Mouse (Mus musculus) neural tube, embryonic 14.5 days (tissue): Measurements from ENCODE around the gene Zbtb40. TPM values are rescaled to one million over a fixed set of nuclear protein-coding genes. Genes with fewer than 3 reads are reported as not detected.

Experiments
- ATAC-seq: fragments of 200-750 bp; cut with Nextera tagmentation; 2 replicates; pipeline ENCODE4 v1.8.0; 2017; ENCODE audit warnings: low read depth, mild to moderate bottlenecking, moderate TSS enrichment, moderate library complexity
- H3K27ac ChIP-seq: fragments of 300-500 bp; sonication (generic); 2 replicates; pipeline ENCODE4 v1.5.1; 2014; ENCODE audit warnings: low read depth, mild to moderate bottlenecking, control low read depth, low read length, moderate library complexity, mixed read lengths
- H3K27me3 ChIP-seq: fragments of 300-500 bp; sonication (generic); 2 replicates; pipeline ENCODE4 v1.6.1; 2014; ENCODE audit warnings: low read length; ENCODE audit not compliant: control insufficient read depth, insufficient read depth
- H3K36me3 ChIP-seq: fragments of 300-500 bp; sonication (generic); 2 replicates; pipeline ENCODE4 v1.6.1; 2014; ENCODE audit warnings: low read length, mixed read lengths; ENCODE audit not compliant: control insufficient read depth, insufficient read depth
- H3K4me1 ChIP-seq: fragments of 300-500 bp; sonication (generic); 2 replicates; pipeline ENCODE4 v1.6.1; 2014; ENCODE audit warnings: low read length; ENCODE audit not compliant: control insufficient read depth, insufficient read depth
- H3K4me2 ChIP-seq: fragments of 300-500 bp; sonication (generic); 2 replicates; pipeline ENCODE4 v1.6.1; 2014; ENCODE audit warnings: mild to moderate bottlenecking, low read depth, low read length, control low read depth
- H3K4me3 ChIP-seq: fragments of 300-500 bp; sonication (generic); 2 replicates; pipeline ENCODE4 v1.5.1; 2014; ENCODE audit warnings: low read depth, low read length, control low read depth, mixed read lengths
- H3K9ac ChIP-seq: fragments of 300-500 bp; sonication (generic); replicated peaks from 2 replicates; pipeline ENCODE4 v1.6.1; 2014; ENCODE audit warnings: low read depth, mild to moderate bottlenecking, control low read depth, low read length, mixed read lengths
- H3K9me3 ChIP-seq: fragments of 300-500 bp; sonication (generic); 2 replicates; pipeline ENCODE4 v1.6.1; 2016; ENCODE audit warnings: low read length; ENCODE audit not compliant: control insufficient read depth
- WGBS: fragments of 180-500 bp; shearing (Covaris S2); extraction: QIAGEN DNeasy Blood & Tissue Kit; methylation state at CpG from one replicate; pipeline ENCODE4 v1.1.7; 2014; 5-methylcytosine and 5-hydroxymethylcytosine counted together
- polyA plus RNA-seq: library from polyadenylated mRNA; unstranded; fragments of >200 nt; fragmentation: Nextera tagmentation; extraction: Ambion mirVana; gene quantifications from 2 replicates; pipeline ENCODE4 v1.2.1, GENCODE M21; 2014

Gene Zbtb40
- polyA plus RNA-seq, 1 experiment from 2014 or later = 4.7 TPM

GRCm38 (mm10) chr4:137068491-137068890, 19.9 kb upstream of the Zbtb40 start:
- no peak for ATAC-seq
- 43% methylated on average over 8 of the region's 8 CpGs for WGBS

GRCm38 (mm10) chr4:137065846-137066245, 17.2 kb upstream of the Zbtb40 start:
- ATAC-seq = no peak
- Histone ChIP-seq H3K4me1 (no peaks in the 10 kb centered on the region; the same call in 1 of the 2 replicates), H3K27ac (no peak overlapping the region), H3K4me2 (no peak overlapping the region), H3K9ac (no peak overlapping the region), H3K27me3 (no peaks in the 10 kb centered on the region; the same call in 1 of the 2 replicates), H3K9me3 (no peaks in the 10 kb centered on the region), H3K36me3 (no peaks in the 10 kb centered on the region), H3K4me3 (no peak overlapping the region)
- 55% methylated on average over 6 of the region's 6 CpGs for WGBS

More at GRCm38 (mm10) chr4:137068491-137068890, 19.9 kb upstream of the Zbtb40 start:
- Histone ChIP-seq H3K4me1 (no peaks in the 10 kb centered on the region; the same call in 1 of the 2 replicates), H3K4me3 (no peak overlapping the region), H3K36me3 (no peaks in the 10 kb centered on the region), H3K9ac (no peak overlapping the region), H3K27me3 (no peaks in the 10 kb centered on the region; the same call in 1 of the 2 replicates), H3K9me3 (no peaks in the 10 kb centered on the region), H3K4me2 (no peak overlapping the region), H3K27ac (no peak overlapping the region)

- Histone ChIP-seq H3K27me3 (peaks cover 10% of the 10 kb centered on the region; the same call in 1 of the 2 replicates), H3K4me3 (no peak overlapping the region), H3K36me3 (no peaks in the 10 kb centered on the region), H3K4me1 (no peaks in the 10 kb centered on the region), H3K27ac (no peak overlapping the region), H3K4me2 (no peak overlapping the region), H3K9ac (no peak overlapping the region), H3K9me3 (no peaks in the 10 kb centered on the region)
- 78% methylated on average over 3 of the region's 3 CpGs for WGBS
- no peak for ATAC-seq
These were observed 6.3 kb upstream of the Zbtb40 start for GRCm38 (mm10) chr4:137054932-137055331.

GRCm38 (mm10) chr4:137053810-137054209, 5.2 kb upstream of the Zbtb40 start:
- ATAC-seq = no peak
- WGBS = 66% methylated on average over 5 of the region's 5 CpGs
- H3K27me3 ChIP-seq = peaks cover 10% of the 10 kb centered on the region; the same call in 1 of the 2 replicates
- no peak overlapping the region for H3K27ac ChIP-seq
- no peak overlapping the region for H3K9ac ChIP-seq
- H3K4me1 ChIP-seq = no peaks in the 10 kb centered on the region
- no peaks in the 10 kb centered on the region for H3K36me3 ChIP-seq
- H3K4me3 ChIP-seq = no peak overlapping the region
- no peaks in the 10 kb centered on the region for H3K9me3 ChIP-seq
- no peak overlapping the region for H3K4me2 ChIP-seq

- peak overlapping the region; percentile 94 for H3K4me3 ChIP-seq
- peak overlapping the region; percentile 74 for H3K4me2 ChIP-seq
- peak overlapping the region; percentile 87 for H3K27ac ChIP-seq
- under 1% methylated on average over 49 of the region's 52 CpGs for WGBS
- no peaks in the 10 kb centered on the region for H3K9me3 ChIP-seq
- H3K27me3 ChIP-seq = peaks cover 10% of the 10 kb centered on the region; the same call in 1 of the 2 replicates
- H3K9ac ChIP-seq = peak overlapping the region; percentile 70
- H3K4me1 ChIP-seq = peaks cover 12% of the 10 kb centered on the region
- ATAC-seq = peak; percentile 80
- no peaks in the 10 kb centered on the region for H3K36me3 ChIP-seq
These were observed 606 bp downstream of the Zbtb40 start for GRCm38 (mm10) chr4:137047840-137048549.

- no peak overlapping the region for H3K9ac ChIP-seq
These were observed 2.5 kb downstream of the Zbtb40 start for GRCm38 (mm10) chr4:137046110-137046509.

GRCm38 (mm10) chr4:137044516-137044915, 4.1 kb downstream of the Zbtb40 start:
- no peak for ATAC-seq

More at GRCm38 (mm10) chr4:137046110-137046509, 2.5 kb downstream of the Zbtb40 start:
- no peak overlapping the region for H3K27ac ChIP-seq
- no peaks in the 10 kb centered on the region for H3K9me3 ChIP-seq
- peaks cover 5% of the 10 kb centered on the region; the same call in 1 of the 2 replicates for H3K27me3 ChIP-seq
- WGBS = 96% methylated on average over 5 of the region's 5 CpGs
- no peaks in the 10 kb centered on the region for H3K36me3 ChIP-seq
- peaks cover 16% of the 10 kb centered on the region for H3K4me1 ChIP-seq
- H3K4me3 ChIP-seq = no peak overlapping the region
- no peak for ATAC-seq
- no peak overlapping the region for H3K4me2 ChIP-seq

GRCm38 (mm10) chr4:137043799-137044198, 4.8 kb downstream of the Zbtb40 start:
- Histone ChIP-seq H3K4me1 (peaks cover 18% of the 10 kb centered on the region), H3K4me3 (no peak overlapping the region), H3K9ac (no peak overlapping the region), H3K4me2 (0 out of 2 replicates have a peak overlapping the region, but pooled peaks have one; percentile 22), H3K27me3 (no peaks in the 10 kb centered on the region), H3K9me3 (no peaks in the 10 kb centered on the region), H3K27ac (no peak overlapping the region), H3K36me3 (no peaks in the 10 kb centered on the region)
- 39% methylated on average over 11 of the region's 11 CpGs for WGBS
- no peak for ATAC-seq

More at GRCm38 (mm10) chr4:137044516-137044915, 4.1 kb downstream of the Zbtb40 start:
- H3K27me3 ChIP-seq = no peaks in the 10 kb centered on the region
- H3K36me3 ChIP-seq = no peaks in the 10 kb centered on the region
- 36% methylated on average over 5 of the region's 5 CpGs for WGBS
- no peak overlapping the region for H3K27ac ChIP-seq
- no peak overlapping the region for H3K4me3 ChIP-seq
- H3K9me3 ChIP-seq = no peaks in the 10 kb centered on the region
- peaks cover 18% of the 10 kb centered on the region for H3K4me1 ChIP-seq
- no peak overlapping the region for H3K9ac ChIP-seq
- no peak overlapping the region for H3K4me2 ChIP-seq

- no peaks in the 10 kb centered on the region for H3K36me3 ChIP-seq
- H3K27ac ChIP-seq = no peak overlapping the region
- no peak for ATAC-seq
- H3K4me1 ChIP-seq = peaks cover 14% of the 10 kb centered on the region
- no peak overlapping the region for H3K4me3 ChIP-seq
- no peaks in the 10 kb centered on the region for H3K9me3 ChIP-seq
- WGBS = 94% methylated on average over 8 of the region's 8 CpGs
- H3K4me2 ChIP-seq = no peak overlapping the region
- H3K27me3 ChIP-seq = no peaks in the 10 kb centered on the region
- H3K9ac ChIP-seq = no peak overlapping the region
These were observed 6.6 kb downstream of the Zbtb40 start for GRCm38 (mm10) chr4:137042039-137042438.
